Comparison of ENCODE assay signal across 8 mouse cellular contexts in genomic region chr2:164496847-164497690, GRCm38 (mm10). TPM values are rescaled to one million over a fixed set of nuclear protein-coding genes. Genes with fewer than 3 reads are reported as not detected.
DNase-seq lines count a peak whose midpoint lies in the region; ATAC-seq lines count a peak whose summit lies in the region.

Pigt (plus strand) TSS chr2:164497520.

- DNase-seq in adrenal gland, adult (ENCODE audit: inconsistent age in 2 of 2, low spot score in 1 of 2) = peak; percentile 91 to 97
- DNase-seq in embryo, embryonic 10 days (ENCODE audit: low spot score) = peak; percentile 91
- DNase-seq in gastrocnemius, postnatal 14 days = peak; percentile 90
- DNase-seq in left cerebral cortex, postnatal 10 days (ENCODE audit: extremely low spot score in 1 of 2, low spot score in 2 of 2) = peak; percentile 81 to 92
- DNase-seq in right cerebral cortex, postnatal 10 days (ENCODE audit: low spot score in 2 of 2) = peak; percentile 93
- peak; percentile 89 for DNase-seq in urinary bladder, postnatal 14 days (ENCODE audit: low spot score)

- peak; percentile 100 for ATAC-seq in inflammation-experienced regulatory T-cells, adult 6 months
- ATAC-seq in megakaryocyte progenitor cell, adult 5-6 weeks (replicated peaks; ENCODE audit: poor library complexity) = peak; percentile 98

- intact Hi-C loops in gastrocnemius, postnatal 14 days (cut with DNase I; ENCODE audit: low total_unique reads) = no loop called here
- intact Hi-C loops in left cerebral cortex, postnatal 10 days (cut with DNase I) = no loop called here

RNA-seq across cellular contexts. Expression of gene Pigt, which starts in this region (rescaled TPM):
- total RNA-seq in gastrocnemius, postnatal 14 days (2021) = 10 to 100 TPM; 36.8 to 41.0 TPM
- 10 to 100 TPM; 13.6 to 36.2 (median 30.9) TPM for polyA plus RNA-seq in inflammation-experienced regulatory T-cells, adult 6 months (2017; shearing (Covaris generic))
- 100 to 1,000 TPM; 119 to 124 TPM for total RNA-seq in left cerebral cortex, postnatal 10 days (2021)
- 75.1 and 80.0 TPM in 2 replicates for total RNA-seq in megakaryocyte progenitor cell, adult 5-6 weeks (2015)
- total RNA-seq in megakaryocyte progenitor cell, adult 5-6 weeks (2017) = 34.3 and 42.0 TPM in 2 replicates

Comparison
In these comparisons a context has a peak if more than half of its experiments do, and no peak if none do; other contexts are left out.
1. Peak in every context shown above with its lines: DNase-seq and ATAC-seq.